Mouse (Mus musculus) CH12.LX (cell line): ENCODE results near the gene Grik1.

Experiments
- CTCF ChIP-seq, 2 experiments: IDR thresholded peaks in 1 of 2; conservative IDR thresholded peaks in 1 of 2; 2 replicates each; pipeline ENCODE4 v1.5.1; 2011 to 2012; ENCODE audit warnings: low read depth in 2 of 2, low read length in 2 of 2, improper control_type of control experiment in 1 of 2, inconsistent platforms in 1 of 2, mild to moderate bottlenecking in 1 of 2, moderate library complexity in 1 of 2
- E2F4 ChIP-seq: IDR thresholded peaks from 2 replicates; pipeline ENCODE4 v1.6.1; 2011; ENCODE audit warnings: low read depth, low read length, improper control_type of control experiment; ENCODE audit not compliant: insufficient replicate concordance
- EP300 ChIP-seq: IDR thresholded peaks from 2 replicates; pipeline ENCODE4 v1.6.1; 2011; ENCODE audit warnings: low read length, improper control_type of control experiment
- JUND ChIP-seq: conservative IDR thresholded peaks from 2 replicates; pipeline ENCODE4 v1.6.1; 2011; ENCODE audit warnings: low read depth, low read length, improper control_type of control experiment
- KAT2A ChIP-seq: IDR thresholded peaks from 2 replicates; pipeline ENCODE4 v1.6.1; 2012; ENCODE audit warnings: low read length, improper control_type of control experiment, inconsistent platforms; ENCODE audit not compliant: insufficient replicate concordance
- MAX ChIP-seq: IDR thresholded peaks from 2 replicates; pipeline ENCODE4 v1.6.1; 2011; ENCODE audit warnings: low read length, improper control_type of control experiment
- NELFE ChIP-seq: IDR thresholded peaks from 2 replicates; pipeline ENCODE4 v1.6.1; 2011; ENCODE audit warnings: low read depth, low read length, improper control_type of control experiment
- POLR2A ChIP-seq: IDR thresholded peaks from 2 replicates; pipeline ENCODE4 v1.6.1; 2011; ENCODE audit warnings: low read depth, mild to moderate bottlenecking, improper control_type of control experiment, low read length
- USF1 ChIP-seq: IDR thresholded peaks from 2 replicates; pipeline ENCODE4 v1.6.1; 2014; ENCODE audit warnings: low read depth, mild to moderate bottlenecking, inconsistent platforms, low read length, improper control_type of control experiment

GRCm38 (mm10) chr16:88212531-88212930 is 77.5 kb downstream of the Grik1 start:
- TF ChIP-seq KAT2A: no peak
- no peak for TF ChIP-seq E2F4
- peak in 1 of 2 experiments; percentile 32; a peak in 1 of 4 replicates for TF ChIP-seq CTCF (conservative IDR thresholded peaks at IDR 0.05 in 1 of 2, IDR thresholded peaks at IDR 0.05 in 1 of 2; ENCODE audit: low read depth in 2 of 2, low read length in 2 of 2)
- no peak for TF ChIP-seq NELFE
- TF ChIP-seq USF1: no peak
- TF ChIP-seq EP300: no peak
- TF ChIP-seq JUND: no peak
- no peak for TF ChIP-seq POLR2A
- TF ChIP-seq MAX: no peak
